ENCODE assay signal across 8 mouse cellular contexts in genomic region chr2:110017087-110017486, GRCm38 (mm10). TPM values are rescaled to one million over a fixed set of nuclear protein-coding genes. Genes with fewer than 3 reads are reported as not detected.
DNase-seq lines count a peak whose midpoint lies in the region; ATAC-seq and TF ChIP-seq lines count a peak whose summit lies in the region.

No protein-coding gene starts in this region.

- H3K27ac ChIP-seq in neural tube, embryonic 11.5 days (ENCODE audit: low read depth, low read length): peak overlapping the region; percentile 88; the same call in 1 of the 2 replicates
- H3K27ac ChIP-seq in liver, embryonic 12.5 days: no peak overlapping the region
- H3K27ac ChIP-seq in stomach, postnatal 0 days (replicated peaks): no peak overlapping the region

- no peak for DNase-seq in neural tube, embryonic 11.5 days (ENCODE audit: low spot score)
- no peak for DNase-seq in neural tube, embryonic 10.5 days (ENCODE audit: extremely low spot score, low spot score)
- DNase-seq in stomach, postnatal 0 days (ENCODE audit: low spot score): no peak
- DNase-seq in urinary bladder, adult 2 months (ENCODE audit: low spot score): no peak
- DNase-seq in spleen, postnatal 14 days (ENCODE audit: low spot score in 2 of 2): no peak

- H3K9ac ChIP-seq in neural tube, embryonic 11.5 days (ENCODE audit: low read length): peak overlapping the region; percentile 93; the same call in 1 of the 2 replicates
- peak overlapping the region; percentile 86 for H3K9ac ChIP-seq in liver, embryonic 12.5 days
- H3K9ac ChIP-seq in stomach, postnatal 0 days (ENCODE audit: low read length): peak overlapping the region; percentile 81; the same call in 1 of the 2 replicates

- H3K4me3 ChIP-seq in erythroblast, embryonic 14.5 days (replicated peaks): peak overlapping the region; percentile 95
- H3K4me3 ChIP-seq in neural tube, embryonic 11.5 days (ENCODE audit: low read depth, low read length): peak overlapping the region; percentile 79
- peak overlapping the region; percentile 84 for H3K4me3 ChIP-seq in liver, embryonic 12.5 days
- H3K4me3 ChIP-seq in stomach, postnatal 0 days (ENCODE audit: low read depth, low read length): peak overlapping the region; percentile 85

- TF ChIP-seq EP300 in stomach, postnatal 0 days (optimal IDR thresholded peaks at IDR 0.05): no peak

- peaks cover 45% of the 10 kb centered on the region for H3K4me1 ChIP-seq in erythroblast, embryonic 14.5 days (ENCODE audit: control insufficient read depth)
- H3K4me1 ChIP-seq in neural tube, embryonic 11.5 days (ENCODE audit: control insufficient read depth, insufficient read depth, low read length): peaks cover 15% of the 10 kb centered on the region
- peaks cover 37% of the 10 kb centered on the region for H3K4me1 ChIP-seq in liver, embryonic 12.5 days
- H3K4me1 ChIP-seq in stomach, postnatal 0 days (replicated peaks; ENCODE audit: control insufficient read depth, insufficient read depth): no peaks in the 10 kb centered on the region; the same call in 1 of the 2 replicates

- TF ChIP-seq CTCF in stomach, postnatal 0 days (IDR thresholded peaks at IDR 0.05; ENCODE audit: low read depth): no peak

- peaks cover 42% of the 10 kb centered on the region for H3K36me3 ChIP-seq in erythroblast, embryonic 14.5 days (ENCODE audit: control insufficient read depth)
- no peaks in the 10 kb centered on the region for H3K36me3 ChIP-seq in neural tube, embryonic 11.5 days (ENCODE audit: control insufficient read depth, insufficient read depth, low read length)
- H3K36me3 ChIP-seq in liver, embryonic 12.5 days: peaks cover 27% of the 10 kb centered on the region
- peaks cover 4% of the 10 kb centered on the region; the same call in 1 of the 2 replicates for H3K36me3 ChIP-seq in stomach, postnatal 0 days (ENCODE audit: control insufficient read depth, insufficient read depth, low read length)

- H3K4me2 ChIP-seq in neural tube, embryonic 11.5 days (ENCODE audit: low read depth): peak overlapping the region; percentile 77
- peak overlapping the region; percentile 85 for H3K4me2 ChIP-seq in liver, embryonic 12.5 days
- H3K4me2 ChIP-seq in stomach, postnatal 0 days (replicated peaks; ENCODE audit: low read depth): peak overlapping the region; percentile 90

- H3K27me3 ChIP-seq in erythroblast, embryonic 14.5 days (ENCODE audit: control insufficient read depth): no peaks in the 10 kb centered on the region
- H3K27me3 ChIP-seq in neural tube, embryonic 11.5 days (ENCODE audit: control insufficient read depth, insufficient read depth, low read length): no peaks in the 10 kb centered on the region
- no peaks in the 10 kb centered on the region for H3K27me3 ChIP-seq in liver, embryonic 12.5 days (replicated peaks)
- H3K27me3 ChIP-seq in stomach, postnatal 0 days (ENCODE audit: control insufficient read depth, insufficient read depth, low read length): no peaks in the 10 kb centered on the region

- ATAC-seq in erythroblast, adult 5-6 weeks (replicated peaks; ENCODE audit: low FRiP score, poor library complexity, severe bottlenecking): no peak
- 0 out of 2 replicates have a peak, but pooled peaks have one; percentile 16 for ATAC-seq in neural tube, embryonic 11.5 days (ENCODE audit: insufficient read depth, low FRiP score, low TSS enrichment)
- ATAC-seq in liver, embryonic 12.5 days: no peak
- ATAC-seq in stomach, postnatal 0 days (ENCODE audit: low FRiP score, low TSS enrichment): no peak

- WGBS in neural tube, embryonic 11.5 days: 46% methylated on average over 7 of the region's 7 CpGs
- 33% methylated on average over 7 of the region's 7 CpGs for WGBS in liver, embryonic 12.5 days (ENCODE audit: insufficient replicate concordance)
- 38% methylated on average over 7 of the region's 7 CpGs for WGBS in stomach, postnatal 0 days

- H3K9me3 ChIP-seq in erythroblast, embryonic 14.5 days (ENCODE audit: control insufficient read depth, low read length): no peaks in the 10 kb centered on the region
- H3K9me3 ChIP-seq in neural tube, embryonic 11.5 days (ENCODE audit: control insufficient read depth, low read length): no peaks in the 10 kb centered on the region
- H3K9me3 ChIP-seq in liver, embryonic 12.5 days (replicated peaks): no peaks in the 10 kb centered on the region
- no peaks in the 10 kb centered on the region for H3K9me3 ChIP-seq in stomach, postnatal 0 days (ENCODE audit: control insufficient read depth, low read length)

RNA-seq across cellular contexts. Expression of gene Ccdc34, which starts 0.5 kb away (rescaled TPM):
- 7.4 and 10.2 TPM in 2 replicates for polyA plus RNA-seq in erythroblast, embryonic 14.5 days (2012)
- 25.3 and 42.1 TPM in 2 replicates for total RNA-seq in erythroblast, adult 5-6 weeks (2015; ENCODE audit: low replicate concordance)
- 19.7 and 36.2 TPM in 2 replicates for total RNA-seq in erythroblast, adult 5-6 weeks (2017; ENCODE audit: low replicate concordance)
- 52.3 and 53.8 TPM in 2 replicates for polyA plus RNA-seq in neural tube, embryonic 11.5 days (2014; fragmentation: Nextera tagmentation; extraction: Ambion mirVana)
- polyA plus RNA-seq in liver, embryonic 12.5 days (2016; fragmentation: Nextera tagmentation; extraction: Ambion mirVana): 26.8 and 28.3 TPM in 2 replicates
- polyA plus RNA-seq in stomach, postnatal 0 days (2015; fragmentation: Nextera tagmentation; extraction: Ambion mirVana): 16.1 and 18.7 TPM in 2 replicates
- 9.4 and 9.5 TPM in 2 replicates for polyA plus RNA-seq in urinary bladder, adult 2 months (2012; rRNA removed)
